Mouse (Mus musculus): ENCODE measurements around the gene Tcf20.
A peak's percentile ranks its signal among the peaks of the same experiment; 100 is the strongest.

The Tcf20 gene

GRCm38 (mm10) chr15:82924679-82925425 is 62.8 kb downstream of the Tcf20 start:
- peak; percentile 76 for DNase-seq (ENCODE audit: low read depth, low spot score)

- no peak for DNase-seq (ENCODE audit: low read depth, low spot score)
Measured at GRCm38 (mm10) chr15:82923531-82923930, 64.1 kb downstream of the Tcf20 start.

- DNase-seq (ENCODE audit: low read depth, low spot score) = no peak
Measured at GRCm38 (mm10) chr15:82922755-82923154, 64.9 kb downstream of the Tcf20 start.

GRCm38 (mm10) chr15:82922052-82922451 is 65.6 kb downstream of the Tcf20 start:
- no peak for DNase-seq (ENCODE audit: low read depth, low spot score)

- no peak for DNase-seq (ENCODE audit: low read depth, low spot score)
Measured at GRCm38 (mm10) chr15:82921559-82921958, 66.1 kb downstream of the Tcf20 start.

- peak; percentile 74 for DNase-seq (ENCODE audit: low read depth, low spot score)
Measured at GRCm38 (mm10) chr15:82920895-82921515, 66.7 kb downstream of the Tcf20 start.

- DNase-seq (ENCODE audit: low read depth, low spot score) = no peak
Measured at GRCm38 (mm10) chr15:82917965-82918364, 69.7 kb downstream of the Tcf20 start.

GRCm38 (mm10) chr15:82917207-82917844 is 70.3 kb downstream of the Tcf20 start:
- no peak for DNase-seq (ENCODE audit: low read depth, low spot score)

- DNase-seq (ENCODE audit: low read depth, low spot score) = no peak
Measured at GRCm38 (mm10) chr15:82914455-82914854, 73.2 kb downstream of the Tcf20 start.

GRCm38 (mm10) chr15:82911965-82912337 is 75.7 kb downstream of the Tcf20 start:
- no peak for DNase-seq (ENCODE audit: low read depth, low spot score)

GRCm38 (mm10) chr15:82911001-82911964 is 76.4 kb downstream of the Tcf20 start:
- peak; percentile 69 for DNase-seq (ENCODE audit: low read depth, low spot score)

- no peak for DNase-seq (ENCODE audit: low read depth, low spot score)
Measured at GRCm38 (mm10) chr15:82910596-82910995, 77.1 kb downstream of the Tcf20 start.

- DNase-seq (ENCODE audit: low read depth, low spot score) = no peak
Measured at GRCm38 (mm10) chr15:82909791-82910190, 77.9 kb downstream of the Tcf20 start.

- no peak for DNase-seq (ENCODE audit: low read depth, low spot score)
Measured at GRCm38 (mm10) chr15:82908521-82908920, 79.2 kb downstream of the Tcf20 start.

- no peak for DNase-seq (ENCODE audit: low read depth, low spot score)
Measured at GRCm38 (mm10) chr15:82907306-82907705, 80.4 kb downstream of the Tcf20 start.

GRCm38 (mm10) chr15:82906574-82907061 is 81.1 kb downstream of the Tcf20 start:
- no peak for DNase-seq (ENCODE audit: low read depth, low spot score)

GRCm38 (mm10) chr15:82905431-82906395 is 82.0 kb downstream of the Tcf20 start:
- DNase-seq (ENCODE audit: low read depth, low spot score) = no peak

- no peak for DNase-seq (ENCODE audit: low read depth, low spot score)
Measured at GRCm38 (mm10) chr15:82904526-82904925, 83.1 kb downstream of the Tcf20 start.

GRCm38 (mm10) chr15:82902521-82902920 is 85.2 kb downstream of the Tcf20 start:
- no peak for DNase-seq (ENCODE audit: low read depth, low spot score)

- no peak for DNase-seq (ENCODE audit: low read depth, low spot score)
Measured at GRCm38 (mm10) chr15:82901306-82901705, 86.4 kb downstream of the Tcf20 start.

All from mesoderm, embryonic 11.5 days (tissue).